Mouse (Mus musculus): ENCODE measurements around the gene Ptprj.

DNA sequence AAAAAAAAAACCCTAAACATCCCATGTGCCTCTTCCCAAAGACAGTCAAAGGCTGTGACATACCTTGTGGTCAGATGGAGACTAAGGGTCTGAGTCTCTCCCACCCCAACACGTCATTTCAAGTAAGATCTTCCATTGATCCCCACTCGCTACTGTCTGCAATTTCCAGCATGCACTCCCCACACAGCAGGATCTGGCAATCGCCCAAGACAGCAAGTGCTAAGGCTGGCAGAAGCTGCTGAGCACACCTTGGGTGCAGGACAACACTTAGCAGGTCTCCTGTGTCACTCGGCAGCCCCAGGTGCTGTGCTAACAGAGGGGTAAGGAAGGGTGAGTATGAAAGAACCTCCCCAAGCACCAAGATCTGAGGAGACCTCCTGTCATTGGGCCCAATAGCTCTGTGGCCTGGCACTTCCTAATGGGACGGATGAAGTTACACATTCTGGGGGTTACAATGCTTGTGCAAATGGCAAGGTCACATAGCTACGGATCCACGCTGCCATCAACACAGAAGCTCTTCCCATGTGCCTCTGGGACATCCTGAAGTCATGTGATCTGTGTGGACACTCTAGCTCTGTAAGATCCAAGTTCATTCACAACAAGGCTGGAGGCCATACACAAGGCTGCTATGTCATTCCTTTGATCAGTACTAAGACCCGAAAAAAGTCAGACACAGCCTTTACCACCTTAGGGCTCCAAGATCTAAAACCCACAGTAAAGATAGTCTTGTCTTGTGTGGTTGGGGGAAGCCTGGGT is 13.5 kb downstream of the Ptprj start:
- no peak for TF ChIP-seq GATA1 (IDR thresholded peaks at IDR 0.05; ENCODE audit: borderline replicate concordance, low read length)
- TF ChIP-seq FLI1 (IDR thresholded peaks at IDR 0.05; ENCODE audit: low read length): no peak
